Mouse (Mus musculus) forebrain, embryonic 12.5 days (tissue): Measurements from ENCODE around the gene Zdhhc1. TPM values are rescaled to one million over a fixed set of nuclear protein-coding genes. Genes with fewer than 3 reads are reported as not detected.
A peak's percentile ranks its signal among the peaks of the same experiment; 100 is the strongest.

Source experiments
- ATAC-seq: fragments of 200-750 bp; cut with Nextera tagmentation; 2 replicates; pipeline ENCODE4 v1.8.0; 2017; ENCODE audit warnings: moderate TSS enrichment; ENCODE audit not compliant: low FRiP score
- H3K27ac ChIP-seq: fragments of 300-500 bp; sonication (generic); 2 replicates; pipeline ENCODE4 v1.5.1; 2016; ENCODE audit warnings: mild to moderate bottlenecking
- H3K27me3 ChIP-seq: fragments of 300-500 bp; sonication (generic); 2 replicates; pipeline ENCODE4 v1.6.1; 2016; ENCODE audit warnings: mild to moderate bottlenecking
- H3K36me3 ChIP-seq: fragments of 300-500 bp; sonication (generic); replicated peaks from 2 replicates; pipeline ENCODE4 v1.6.1; 2016; ENCODE audit warnings: mild to moderate bottlenecking
- H3K4me1 ChIP-seq: fragments of 300-500 bp; sonication (generic); 2 replicates; pipeline ENCODE4 v1.6.1; 2016
- H3K4me2 ChIP-seq: fragments of 300-500 bp; sonication (generic); 2 replicates; pipeline ENCODE4 v1.6.1; 2016; ENCODE audit warnings: mild to moderate bottlenecking, moderate library complexity
- H3K4me3 ChIP-seq: fragments of 300-500 bp; sonication (generic); replicated peaks from 2 replicates; pipeline ENCODE4 v1.5.1; 2016; ENCODE audit warnings: mild to moderate bottlenecking
- H3K9ac ChIP-seq: fragments of 300-500 bp; sonication (generic); 2 replicates; pipeline ENCODE4 v1.6.1; 2016; ENCODE audit warnings: mild to moderate bottlenecking
- H3K9me3 ChIP-seq: fragments of 300-500 bp; sonication (generic); 2 replicates; pipeline ENCODE4 v1.6.1; 2016
- WGBS: fragments of 180-500 bp; shearing (Covaris S2); methylation state at CpG from one replicate; pipeline ENCODE4 v1.1.7; 2016; 5-methylcytosine and 5-hydroxymethylcytosine counted together
- polyA plus RNA-seq: library from polyadenylated mRNA; unstranded; fragments of >200 nt; fragmentation: Nextera tagmentation; extraction: Ambion mirVana; gene quantifications from 2 replicates; pipeline ENCODE4 v1.2.1, GENCODE M21; 2016

The Zdhhc1 gene
- polyA plus RNA-seq, 1 experiment from 2014 or later = 26.1 TPM

- Histone ChIP-seq H3K27me3 (0 out of 2 replicates have a peak, but pooled peaks cover 6% of the 10 kb centered on the region), H3K4me1 (peaks cover 46% of the 10 kb centered on the region), H3K27ac (no peak overlapping the region), H3K36me3 (peaks cover 4% of the 10 kb centered on the region), H3K4me2 (no peak overlapping the region), H3K4me3 (no peak overlapping the region), H3K9ac (no peak overlapping the region), H3K9me3 (no peaks in the 10 kb centered on the region)
- no peak for ATAC-seq
- WGBS = 85% methylated on average over 7 of the region's 7 CpGs
These were observed 29.9 kb downstream of the Zdhhc1 start for GRCm38 (mm10) chr8:105466700-105467291.

DNA sequence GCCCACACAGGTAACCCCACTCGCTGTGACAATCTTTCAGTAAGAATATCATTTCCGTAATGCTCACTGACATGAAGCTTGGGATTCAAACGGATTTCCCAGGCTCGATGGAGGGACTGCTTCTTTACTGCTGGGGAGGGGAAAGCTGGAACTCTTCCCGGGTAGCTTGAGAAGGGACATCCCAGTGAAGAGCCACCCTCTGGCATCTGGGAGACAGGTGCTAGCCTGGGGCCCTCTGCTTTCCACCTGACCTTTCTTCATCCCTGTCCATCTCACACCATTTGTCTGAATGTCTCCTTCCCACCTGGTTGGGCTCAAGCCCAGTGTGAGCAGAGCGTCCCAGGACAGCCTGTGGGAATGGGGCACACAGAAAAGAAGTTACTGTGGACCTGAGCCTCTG lies 30.5 kb downstream of the Zdhhc1 start:
- peaks cover 4% of the 10 kb centered on the region for H3K36me3 ChIP-seq
- no peak overlapping the region for H3K4me3 ChIP-seq
- 0 out of 2 replicates have a peak, but pooled peaks cover under 1% of the 10 kb centered on the region for H3K27me3 ChIP-seq
- no peak overlapping the region for H3K27ac ChIP-seq
- H3K4me1 ChIP-seq = peaks cover 40% of the 10 kb centered on the region
- no peak for ATAC-seq
- 92% methylated on average over 6 of the region's 6 CpGs for WGBS
- H3K9ac ChIP-seq = no peak overlapping the region
- no peaks in the 10 kb centered on the region for H3K9me3 ChIP-seq
- H3K4me2 ChIP-seq = no peak overlapping the region

GRCm38 (mm10) chr8:105464595-105464994 lies 32.1 kb downstream of the Zdhhc1 start:
- no peak overlapping the region for H3K4me3 ChIP-seq
- no peaks in the 10 kb centered on the region for H3K27me3 ChIP-seq
- no peaks in the 10 kb centered on the region for H3K9me3 ChIP-seq
- 85% methylated on average over 7 of the region's 7 CpGs for WGBS
- H3K36me3 ChIP-seq = peaks cover 4% of the 10 kb centered on the region
- no peak overlapping the region for H3K27ac ChIP-seq
- H3K4me2 ChIP-seq = no peak overlapping the region
- H3K9ac ChIP-seq = no peak overlapping the region
- H3K4me1 ChIP-seq = peaks cover 24% of the 10 kb centered on the region
- no peak for ATAC-seq

- 77% methylated on average over 13 of the region's 13 CpGs for WGBS
- Histone ChIP-seq H3K27me3 (no peaks in the 10 kb centered on the region), H3K27ac (no peak overlapping the region), H3K4me1 (peaks cover 20% of the 10 kb centered on the region), H3K9ac (no peak overlapping the region), H3K36me3 (no peaks in the 10 kb centered on the region), H3K9me3 (no peaks in the 10 kb centered on the region), H3K4me2 (no peak overlapping the region), H3K4me3 (no peak overlapping the region)
- ATAC-seq = no peak
These were observed 35.5 kb downstream of the Zdhhc1 start for GRCm38 (mm10) chr8:105461085-105461803.

DNA sequence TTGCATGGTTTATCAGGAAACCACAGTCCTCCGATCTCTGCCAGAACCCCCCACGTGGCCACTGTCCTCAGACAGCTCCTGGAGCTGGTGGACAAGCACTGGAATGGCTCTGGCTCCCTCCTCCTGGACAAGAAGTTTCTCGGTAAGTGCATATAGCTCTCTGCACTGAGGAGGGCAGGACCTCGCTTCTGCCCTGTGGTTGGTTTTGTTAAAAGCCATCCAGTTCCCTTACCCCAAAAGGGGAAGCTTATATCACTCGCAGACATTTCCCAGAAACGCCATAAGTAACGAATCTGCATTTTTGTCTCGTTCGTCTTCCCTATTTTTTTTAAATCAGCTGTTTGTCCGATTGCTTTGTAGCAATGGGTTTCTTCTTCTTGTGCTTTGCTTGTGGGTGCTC lies 41.5 kb downstream of the Zdhhc1 start:
- no peak overlapping the region for H3K4me3 ChIP-seq
- no peak for ATAC-seq
- H3K4me1 ChIP-seq = peaks cover 22% of the 10 kb centered on the region
- no peaks in the 10 kb centered on the region for H3K27me3 ChIP-seq
- no peak overlapping the region for H3K27ac ChIP-seq
- no peak overlapping the region for H3K4me2 ChIP-seq
- no peaks in the 10 kb centered on the region for H3K9me3 ChIP-seq
- H3K36me3 ChIP-seq = no peaks in the 10 kb centered on the region
- no peak overlapping the region for H3K9ac ChIP-seq
- WGBS = 67% methylated on average over 10 of the region's 10 CpGs

GRCm38 (mm10) chr8:105454088-105454487 lies 42.6 kb downstream of the Zdhhc1 start:
- H3K27ac ChIP-seq = no peak overlapping the region
- H3K4me3 ChIP-seq = no peak overlapping the region
- no peak overlapping the region for H3K9ac ChIP-seq
- H3K27me3 ChIP-seq = no peaks in the 10 kb centered on the region
- no peak for ATAC-seq
- WGBS = 73% methylated on average over 5 of the region's 5 CpGs
- peaks cover 22% of the 10 kb centered on the region for H3K4me1 ChIP-seq
- no peaks in the 10 kb centered on the region for H3K9me3 ChIP-seq
- H3K4me2 ChIP-seq = no peak overlapping the region
- no peaks in the 10 kb centered on the region for H3K36me3 ChIP-seq

- Histone ChIP-seq H3K4me1 (peaks cover 19% of the 10 kb centered on the region), H3K4me2 (no peak overlapping the region), H3K4me3 (no peak overlapping the region), H3K9ac (no peak overlapping the region), H3K36me3 (no peaks in the 10 kb centered on the region), H3K27me3 (no peaks in the 10 kb centered on the region), H3K9me3 (no peaks in the 10 kb centered on the region), H3K27ac (no peak overlapping the region)
- ATAC-seq = no peak
- WGBS = 89% methylated on average over 5 of the region's 5 CpGs
These were observed 43.4 kb downstream of the Zdhhc1 start for GRCm38 (mm10) chr8:105453296-105453695.

- ATAC-seq = 0 out of 2 replicates have a peak, but pooled peaks have one; percentile 14
- H3K4me3 ChIP-seq = no peak overlapping the region
- H3K9me3 ChIP-seq = no peaks in the 10 kb centered on the region
- H3K27ac ChIP-seq = peak overlapping the region; percentile 46; the same call in 1 of the 2 replicates
- H3K4me2 ChIP-seq = no peak overlapping the region
- H3K4me1 ChIP-seq = peaks cover 16% of the 10 kb centered on the region
- WGBS = 52% methylated on average over 15 of the region's 15 CpGs
- H3K27me3 ChIP-seq = no peaks in the 10 kb centered on the region
- no peak overlapping the region for H3K9ac ChIP-seq
- no peaks in the 10 kb centered on the region for H3K36me3 ChIP-seq
These were observed 44.6 kb downstream of the Zdhhc1 start for GRCm38 (mm10) chr8:105451903-105452603.

DNA sequence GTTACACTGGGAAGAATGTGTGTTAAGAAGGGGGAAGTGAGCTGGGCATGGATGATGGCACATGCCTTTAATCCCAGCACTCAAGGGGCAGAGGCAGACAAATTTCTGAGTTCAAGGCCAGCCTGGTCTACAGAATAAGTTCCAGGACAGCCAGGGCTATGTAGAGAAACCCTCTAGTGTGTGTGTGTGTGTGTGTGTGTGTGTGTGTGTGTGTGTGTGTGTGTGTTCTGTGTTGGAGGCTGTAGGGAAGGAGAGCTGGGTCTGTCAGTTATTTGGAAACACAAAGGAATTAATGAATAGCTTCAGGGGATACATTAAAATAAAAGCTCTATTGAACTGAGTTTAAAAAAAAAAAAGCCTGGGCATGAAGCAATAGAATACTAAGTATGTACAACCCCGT lies 45.7 kb downstream of the Zdhhc1 start:
- Histone ChIP-seq H3K27me3 (no peaks in the 10 kb centered on the region), H3K4me1 (peaks cover 21% of the 10 kb centered on the region), H3K27ac (no peak overlapping the region), H3K4me2 (no peak overlapping the region), H3K4me3 (no peak overlapping the region), H3K9me3 (no peaks in the 10 kb centered on the region), H3K36me3 (no peaks in the 10 kb centered on the region), H3K9ac (no peak overlapping the region)
- ATAC-seq = no peak
- WGBS = 36% methylated on average over 1 of the region's 1 CpGs

GRCm38 (mm10) chr8:105448596-105448995 lies 48.1 kb downstream of the Zdhhc1 start:
- no peaks in the 10 kb centered on the region for H3K27me3 ChIP-seq
- no peaks in the 10 kb centered on the region for H3K9me3 ChIP-seq
- no peak overlapping the region for H3K4me2 ChIP-seq
- peaks cover 29% of the 10 kb centered on the region for H3K4me1 ChIP-seq
- H3K4me3 ChIP-seq = no peak overlapping the region
- H3K36me3 ChIP-seq = no peaks in the 10 kb centered on the region
- no peak overlapping the region for H3K27ac ChIP-seq
- no peak overlapping the region for H3K9ac ChIP-seq
- WGBS = 85% methylated on average over 5 of the region's 5 CpGs
- ATAC-seq = no peak

GRCm38 (mm10) chr8:105448188-105448587 lies 48.5 kb downstream of the Zdhhc1 start:
- no peak overlapping the region for H3K27ac ChIP-seq
- no peak overlapping the region for H3K4me2 ChIP-seq
- ATAC-seq = no peak

GRCm38 (mm10) chr8:105446127-105446552 lies 50.6 kb downstream of the Zdhhc1 start:
- Histone ChIP-seq H3K9ac (no peak overlapping the region), H3K27me3 (no peaks in the 10 kb centered on the region), H3K4me3 (no peak overlapping the region), H3K4me1 (peaks cover 18% of the 10 kb centered on the region), H3K9me3 (no peaks in the 10 kb centered on the region), H3K4me2 (peak overlapping the region; percentile 39), H3K36me3 (no peaks in the 10 kb centered on the region), H3K27ac (peak overlapping the region; percentile 84)
- peak; percentile 76 for ATAC-seq
- WGBS = 10% methylated on average over 4 of the region's 4 CpGs

More at GRCm38 (mm10) chr8:105448188-105448587, 48.5 kb downstream of the Zdhhc1 start:
- no peaks in the 10 kb centered on the region for H3K36me3 ChIP-seq
- H3K9ac ChIP-seq = no peak overlapping the region
- H3K9me3 ChIP-seq = no peaks in the 10 kb centered on the region
- H3K4me1 ChIP-seq = peaks cover 29% of the 10 kb centered on the region
- H3K4me3 ChIP-seq = no peak overlapping the region
- WGBS = 96% methylated on average over 3 of the region's 3 CpGs
- no peaks in the 10 kb centered on the region for H3K27me3 ChIP-seq
